Mouse (Mus musculus) midbrain, embryonic 13.5 days (tissue): ENCODE results near the gene Cfap300. TPM values are rescaled to one million over a fixed set of nuclear protein-coding genes. Genes with fewer than 3 reads are reported as not detected.

Experiments
- ATAC-seq: fragments of 200-750 bp; cut with Nextera tagmentation; 2 replicates; pipeline ENCODE4 v1.8.0; 2017; ENCODE audit warnings: mild to moderate bottlenecking, moderate TSS enrichment, moderate library complexity
- H3K27ac ChIP-seq: fragments of 300-500 bp; sonication (generic); 2 replicates; pipeline ENCODE4 v1.5.1; 2015; ENCODE audit warnings: inconsistent platforms, mild to moderate bottlenecking, moderate library complexity
- H3K27me3 ChIP-seq: fragments of 300-500 bp; sonication (generic); 2 replicates; pipeline ENCODE4 v1.6.1; 2015; ENCODE audit warnings: mild to moderate bottlenecking, inconsistent platforms
- H3K36me3 ChIP-seq: fragments of 300-500 bp; sonication (generic); 2 replicates; pipeline ENCODE4 v1.6.1; 2015; ENCODE audit warnings: mild to moderate bottlenecking, inconsistent platforms
- H3K4me1 ChIP-seq: fragments of 300-500 bp; sonication (generic); replicated peaks from 2 replicates; pipeline ENCODE4 v1.6.1; 2015; ENCODE audit warnings: inconsistent platforms
- H3K4me2 ChIP-seq: fragments of 300-500 bp; sonication (generic); replicated peaks from 2 replicates; pipeline ENCODE4 v1.6.1; 2015; ENCODE audit warnings: moderate library complexity, mild to moderate bottlenecking, inconsistent platforms
- H3K4me3 ChIP-seq: fragments of 300-500 bp; sonication (generic); replicated peaks from 2 replicates; pipeline ENCODE4 v1.5.1; 2015; ENCODE audit warnings: mild to moderate bottlenecking, inconsistent platforms
- H3K9ac ChIP-seq: fragments of 300-500 bp; sonication (generic); replicated peaks from 2 replicates; pipeline ENCODE4 v1.6.1; 2015; ENCODE audit warnings: mild to moderate bottlenecking, inconsistent platforms
- H3K9me3 ChIP-seq: fragments of 300-500 bp; sonication (generic); 2 replicates; pipeline ENCODE4 v1.6.1; 2016; ENCODE audit warnings: mild to moderate bottlenecking, inconsistent platforms
- WGBS: fragments of 180-500 bp; shearing (Covaris S2); methylation state at CpG from one replicate; pipeline ENCODE4 v1.1.7; 2015; 5-methylcytosine and 5-hydroxymethylcytosine counted together
- polyA plus RNA-seq: library from polyadenylated mRNA; unstranded; fragments of >200 nt; fragmentation: Nextera tagmentation; extraction: Ambion mirVana; gene quantifications from 2 replicates; pipeline ENCODE4 v1.2.1, GENCODE M21; 2015

The Cfap300 gene
- polyA plus RNA-seq, 1 experiment from 2014 or later: 17.9 TPM

- peak; percentile 50; the same call in 1 of the 2 replicates for ATAC-seq
- H3K4me2 ChIP-seq: no peak overlapping the region
- no peak overlapping the region for H3K9ac ChIP-seq
- H3K9me3 ChIP-seq: no peaks in the 10 kb centered on the region
- no peaks in the 10 kb centered on the region for H3K27me3 ChIP-seq
- H3K4me3 ChIP-seq: no peak overlapping the region
- 63% methylated on average over 20 of the region's 20 CpGs for WGBS
- no peaks in the 10 kb centered on the region for H3K4me1 ChIP-seq
- no peak overlapping the region for H3K27ac ChIP-seq
- peaks cover 2% of the 10 kb centered on the region; the same call in 1 of the 2 replicates for H3K36me3 ChIP-seq
Observed at GRCm38 (mm10) chr9:8017253-8017913, 25.2 kb downstream of the Cfap300 start.

GRCm38 (mm10) chr9:8004370-8004991, 38.1 kb downstream of the Cfap300 start, which contains the start of gene Yap1:
Gene Yap1, minus strand, starts transcription at chr9:8004596.
- peaks cover 28% of the 10 kb centered on the region for H3K4me1 ChIP-seq
- H3K36me3 ChIP-seq: no peaks in the 10 kb centered on the region
- H3K4me3 ChIP-seq: peak within 1 kb of the TSS; percentile 73
- H3K27me3 ChIP-seq: 0 out of 2 replicates have a peak, but pooled peaks cover 5% of the 10 kb centered on the region
- ATAC-seq: peak; percentile 86
- H3K9ac ChIP-seq: peak within 1 kb of the TSS; percentile 78
- no peaks in the 10 kb centered on the region for H3K9me3 ChIP-seq
- peak within 1 kb of the TSS; percentile 92 for H3K4me2 ChIP-seq
- under 1% methylated on average over 73 of the region's 79 CpGs for WGBS
- H3K27ac ChIP-seq: peak within 1 kb of the TSS; percentile 78

GRCm38 (mm10) chr9:8003301-8004271, 39.0 kb downstream of the Cfap300 start:
- H3K9ac ChIP-seq: peak overlapping the region; percentile 78

GRCm38 (mm10) chr9:8002806-8003205, 39.8 kb downstream of the Cfap300 start:
- Histone ChIP-seq H3K4me3 (peak overlapping the region; percentile 73), H3K9me3 (no peaks in the 10 kb centered on the region), H3K27ac (no peak overlapping the region), H3K9ac (peak overlapping the region; percentile 78), H3K4me1 (peaks cover 28% of the 10 kb centered on the region), H3K4me2 (peak overlapping the region; percentile 92), H3K36me3 (no peaks in the 10 kb centered on the region), H3K27me3 (0 out of 2 replicates have a peak, but pooled peaks cover 5% of the 10 kb centered on the region)
- 2% methylated on average over 12 of the region's 12 CpGs for WGBS
- no peak for ATAC-seq

More at GRCm38 (mm10) chr9:8003301-8004271, 39.0 kb downstream of the Cfap300 start:
- WGBS: under 1% methylated on average over 74 of the region's 82 CpGs
- no peaks in the 10 kb centered on the region for H3K36me3 ChIP-seq
- H3K4me1 ChIP-seq: peaks cover 28% of the 10 kb centered on the region
- ATAC-seq: peak; percentile 78
- no peaks in the 10 kb centered on the region for H3K9me3 ChIP-seq
- peak overlapping the region; percentile 92 for H3K4me2 ChIP-seq
- H3K27ac ChIP-seq: peak overlapping the region; percentile 78
- 0 out of 2 replicates have a peak, but pooled peaks cover 5% of the 10 kb centered on the region for H3K27me3 ChIP-seq
- H3K4me3 ChIP-seq: peak overlapping the region; percentile 73

GRCm38 (mm10) chr9:8001352-8001751, 41.3 kb downstream of the Cfap300 start:
- Histone ChIP-seq H3K27me3 (0 out of 2 replicates have a peak, but pooled peaks cover 5% of the 10 kb centered on the region), H3K9ac (no peak overlapping the region), H3K36me3 (no peaks in the 10 kb centered on the region), H3K4me2 (no peak overlapping the region), H3K4me1 (peaks cover 28% of the 10 kb centered on the region), H3K27ac (no peak overlapping the region), H3K9me3 (no peaks in the 10 kb centered on the region), H3K4me3 (no peak overlapping the region)
- 45% methylated on average over 7 of the region's 7 CpGs for WGBS
- ATAC-seq: no peak

GRCm38 (mm10) chr9:7994275-7994674, 48.3 kb downstream of the Cfap300 start:
- Histone ChIP-seq H3K4me1 (no peaks in the 10 kb centered on the region), H3K27me3 (no peaks in the 10 kb centered on the region), H3K27ac (no peak overlapping the region), H3K9ac (no peak overlapping the region), H3K4me3 (no peak overlapping the region), H3K4me2 (no peak overlapping the region), H3K9me3 (no peaks in the 10 kb centered on the region), H3K36me3 (no peaks in the 10 kb centered on the region)
- 64% methylated on average over 5 of the region's 5 CpGs for WGBS
- ATAC-seq: peak; percentile 75

- no peak overlapping the region for H3K4me2 ChIP-seq
- no peaks in the 10 kb centered on the region for H3K9me3 ChIP-seq
- H3K27ac ChIP-seq: no peak overlapping the region
- H3K4me1 ChIP-seq: no peaks in the 10 kb centered on the region
- no peak overlapping the region for H3K4me3 ChIP-seq
- no peak overlapping the region for H3K9ac ChIP-seq
- no peaks in the 10 kb centered on the region for H3K27me3 ChIP-seq
- ATAC-seq: no peak
- peaks cover 2% of the 10 kb centered on the region; the same call in 1 of the 2 replicates for H3K36me3 ChIP-seq
- 83% methylated on average over 3 of the region's 3 CpGs for WGBS
Observed at GRCm38 (mm10) chr9:7992651-7993050, 50.0 kb downstream of the Cfap300 start.

GRCm38 (mm10) chr9:7990897-7991296, 51.7 kb downstream of the Cfap300 start:
- Histone ChIP-seq H3K27me3 (no peaks in the 10 kb centered on the region), H3K36me3 (peaks cover 4% of the 10 kb centered on the region; the same call in 1 of the 2 replicates), H3K4me1 (no peaks in the 10 kb centered on the region), H3K4me3 (no peak overlapping the region), H3K27ac (no peak overlapping the region), H3K9me3 (no peaks in the 10 kb centered on the region), H3K4me2 (no peak overlapping the region), H3K9ac (no peak overlapping the region)
- no peak for ATAC-seq
- 88% methylated on average over 4 of the region's 4 CpGs for WGBS

- H3K27ac ChIP-seq: no peak overlapping the region
- H3K4me3 ChIP-seq: no peak overlapping the region
- 87% methylated on average over 5 of the region's 5 CpGs for WGBS
- H3K36me3 ChIP-seq: peaks cover 4% of the 10 kb centered on the region; the same call in 1 of the 2 replicates
- H3K4me2 ChIP-seq: no peak overlapping the region
- no peaks in the 10 kb centered on the region for H3K9me3 ChIP-seq
- no peak for ATAC-seq
- H3K9ac ChIP-seq: no peak overlapping the region
- no peaks in the 10 kb centered on the region for H3K27me3 ChIP-seq
- H3K4me1 ChIP-seq: no peaks in the 10 kb centered on the region
Observed at GRCm38 (mm10) chr9:7987119-7987518, 55.5 kb downstream of the Cfap300 start.

GRCm38 (mm10) chr9:7984287-7984686, 58.3 kb downstream of the Cfap300 start:
- no peak overlapping the region for H3K27ac ChIP-seq
- WGBS: 76% methylated on average over 4 of the region's 4 CpGs
- no peaks in the 10 kb centered on the region for H3K4me1 ChIP-seq

GRCm38 (mm10) chr9:7983665-7984064, 59.0 kb downstream of the Cfap300 start:
- H3K27ac ChIP-seq: no peak overlapping the region
- H3K36me3 ChIP-seq: peaks cover 4% of the 10 kb centered on the region; the same call in 1 of the 2 replicates
- H3K4me3 ChIP-seq: no peak overlapping the region
- WGBS: 18% methylated on average over 2 of the region's 2 CpGs
- H3K9me3 ChIP-seq: no peaks in the 10 kb centered on the region
- H3K27me3 ChIP-seq: no peaks in the 10 kb centered on the region
- no peaks in the 10 kb centered on the region for H3K4me1 ChIP-seq
- ATAC-seq: no peak
- no peak overlapping the region for H3K4me2 ChIP-seq
- H3K9ac ChIP-seq: no peak overlapping the region

More at GRCm38 (mm10) chr9:7984287-7984686, 58.3 kb downstream of the Cfap300 start:
- H3K9me3 ChIP-seq: no peaks in the 10 kb centered on the region
- no peak overlapping the region for H3K9ac ChIP-seq
- H3K4me2 ChIP-seq: no peak overlapping the region
- no peaks in the 10 kb centered on the region for H3K27me3 ChIP-seq
- no peak for ATAC-seq
- H3K4me3 ChIP-seq: no peak overlapping the region
- H3K36me3 ChIP-seq: peaks cover 4% of the 10 kb centered on the region; the same call in 1 of the 2 replicates
